Mouse (Mus musculus): ENCODE data around the gene Sucla2. TPM values are rescaled to one million over a fixed set of nuclear protein-coding genes. Genes with fewer than 3 reads are reported as not detected.
"Not testable (repeated sequence)": the region's sequence is repeated elsewhere in the genome, so short reads cannot be mapped to it uniquely, and the experiment has no call there.

Sucla2 gene
- polyA plus RNA-seq, 1 experiment from 2014 or later, result 46.9 TPM

DNA sequence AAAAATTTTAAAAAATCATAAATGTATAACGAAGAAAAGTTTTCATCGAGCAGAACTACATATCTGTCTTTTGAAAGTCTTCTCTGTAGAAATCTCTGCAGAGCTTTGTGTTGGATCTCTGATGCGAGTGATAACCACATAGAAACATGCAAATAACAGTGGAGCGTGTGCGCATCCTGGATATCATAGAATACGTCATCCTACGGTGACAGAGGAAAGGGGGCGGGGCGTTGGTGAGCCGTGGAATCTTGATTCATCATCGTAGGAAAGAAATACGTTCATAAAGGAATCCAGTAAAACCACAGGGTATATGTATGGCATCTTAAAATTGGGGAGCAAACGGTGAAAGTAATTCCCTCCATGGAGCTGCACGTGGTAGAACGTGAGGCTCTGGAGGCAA lies 17.9 kb upstream of the Sucla2 start:
- ATAC-seq (ENCODE audit: low read depth), result no peak
- H3K4me1 ChIP-seq (ENCODE audit: control insufficient read depth, low read depth, low read length), result peaks cover 13% of the 10 kb centered on the region
- WGBS (ENCODE audit: insufficient replicate concordance), result 66% methylated on average over 15 of the region's 15 CpGs
- H3K4me2 ChIP-seq (ENCODE audit: low read depth, low read length), result no peak overlapping the region
- no peaks in the 10 kb centered on the region for H3K36me3 ChIP-seq (ENCODE audit: control insufficient read depth, insufficient read depth)
- H3K4me3 ChIP-seq (ENCODE audit: low read depth, low read length), result no peak overlapping the region; the same call in 1 of the 2 replicates
- H3K27me3 ChIP-seq (ENCODE audit: control insufficient read depth, insufficient read depth, low read depth, low read length), result no peaks in the 10 kb centered on the region
- H3K27ac ChIP-seq (ENCODE audit: low read length), result no peak overlapping the region
- H3K9ac ChIP-seq (ENCODE audit: low read depth, low read length), result no peak overlapping the region
- no peaks in the 10 kb centered on the region for H3K9me3 ChIP-seq (replicated peaks; ENCODE audit: control insufficient read depth, low read length)

DNA sequence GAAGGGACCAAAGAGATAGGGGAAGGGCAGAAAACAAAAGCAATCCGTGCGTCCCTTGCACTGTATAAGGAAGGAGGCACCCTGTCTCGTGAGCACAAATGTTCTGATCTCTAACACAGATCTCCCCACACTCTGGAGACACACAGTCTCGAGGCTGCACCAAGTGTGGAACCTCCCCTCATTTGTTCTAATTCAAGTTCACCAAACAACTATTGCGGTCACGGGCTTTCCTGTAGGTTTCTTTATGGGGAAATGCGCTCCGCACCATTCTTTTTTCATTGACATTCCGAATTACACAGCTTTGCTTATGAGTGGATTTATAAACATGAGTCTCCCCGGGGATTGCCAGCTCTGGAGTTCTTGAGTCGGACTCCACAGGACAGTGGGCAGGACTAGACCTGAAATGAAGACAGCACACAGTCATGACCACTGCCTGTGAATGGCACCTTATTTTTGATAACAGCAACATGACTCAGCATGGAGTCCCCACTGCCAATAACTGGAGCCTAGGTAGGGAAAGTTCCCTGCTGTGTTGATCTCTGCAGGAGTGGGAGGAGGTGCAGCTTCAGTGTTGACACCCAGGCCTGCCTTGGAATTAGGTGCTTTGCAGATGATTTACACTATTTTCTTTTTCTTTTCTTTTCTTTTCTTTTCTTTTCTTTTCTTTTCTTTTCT lies 17.3 kb upstream of the Sucla2 start:
- WGBS (ENCODE audit: insufficient replicate concordance), result 48% methylated on average over 11 of the region's 11 CpGs
- H3K9me3 ChIP-seq (replicated peaks; ENCODE audit: control insufficient read depth, low read length), result no peaks in the 10 kb centered on the region
- ATAC-seq (ENCODE audit: low read depth), result peak; percentile 47
- no peak overlapping the region; the same call in 1 of the 2 replicates for H3K4me3 ChIP-seq (ENCODE audit: low read depth, low read length)
- H3K27me3 ChIP-seq (ENCODE audit: control insufficient read depth, insufficient read depth, low read depth, low read length), result no peaks in the 10 kb centered on the region
- no peaks in the 10 kb centered on the region; the same call in 1 of the 2 replicates for H3K36me3 ChIP-seq (ENCODE audit: control insufficient read depth, insufficient read depth)
- peaks cover 13% of the 10 kb centered on the region for H3K4me1 ChIP-seq (ENCODE audit: control insufficient read depth, low read depth, low read length)
- no peak overlapping the region for H3K9ac ChIP-seq (ENCODE audit: low read depth, low read length)
- 0 out of 2 replicates have a peak overlapping the region, but pooled peaks have one; percentile 5 for H3K27ac ChIP-seq (ENCODE audit: low read length)
- H3K4me2 ChIP-seq (ENCODE audit: low read depth, low read length), result peak overlapping the region; percentile 37

GRCm38 (mm10) chr14:73508630-73509395 lies 16.3 kb upstream of the Sucla2 start:
- Histone ChIP-seq H3K4me1 (ENCODE audit: control insufficient read depth, low read depth, low read length) (peaks cover 13% of the 10 kb centered on the region), H3K4me2 (ENCODE audit: low read depth, low read length) (no peak overlapping the region), H3K9ac (ENCODE audit: low read depth, low read length) (no peak overlapping the region), H3K27ac (ENCODE audit: low read length) (no peak overlapping the region), H3K36me3 (ENCODE audit: control insufficient read depth, insufficient read depth) (no peaks in the 10 kb centered on the region; the same call in 1 of the 2 replicates), H3K4me3 (ENCODE audit: low read depth, low read length) (no peak overlapping the region), H3K9me3 (replicated peaks; ENCODE audit: control insufficient read depth, low read length) (no peaks in the 10 kb centered on the region), H3K27me3 (ENCODE audit: control insufficient read depth, insufficient read depth, low read depth, low read length) (no peaks in the 10 kb centered on the region)
- no peak for ATAC-seq (ENCODE audit: low read depth)
- WGBS (ENCODE audit: insufficient replicate concordance), result 73% methylated on average over 6 of the region's 6 CpGs

GRCm38 (mm10) chr14:73509765-73510423 lies 15.2 kb upstream of the Sucla2 start, which contains the start of gene Med4:
TSS of gene Med4 (plus strand) at chr14:73510025.
- Histone ChIP-seq H3K36me3 (ENCODE audit: control insufficient read depth, insufficient read depth) (no peaks in the 10 kb centered on the region; the same call in 1 of the 2 replicates), H3K27me3 (ENCODE audit: control insufficient read depth, insufficient read depth, low read depth, low read length) (no peaks in the 10 kb centered on the region), H3K4me2 (ENCODE audit: low read depth, low read length) (peak within 1 kb of the TSS; percentile 92), H3K9me3 (replicated peaks; ENCODE audit: control insufficient read depth, low read length) (no peaks in the 10 kb centered on the region), H3K4me1 (ENCODE audit: control insufficient read depth, low read depth, low read length) (peaks cover 13% of the 10 kb centered on the region), H3K9ac (ENCODE audit: low read depth, low read length) (peak within 1 kb of the TSS; percentile 92), H3K27ac (ENCODE audit: low read length) (peak within 1 kb of the TSS; percentile 8; the same call in 1 of the 2 replicates), H3K4me3 (ENCODE audit: low read depth, low read length) (peak within 1 kb of the TSS; percentile 92)
- peak; percentile 93 for ATAC-seq (ENCODE audit: low read depth)
- under 1% methylated on average over 41 of the region's 41 CpGs for WGBS (ENCODE audit: insufficient replicate concordance)

DNA sequence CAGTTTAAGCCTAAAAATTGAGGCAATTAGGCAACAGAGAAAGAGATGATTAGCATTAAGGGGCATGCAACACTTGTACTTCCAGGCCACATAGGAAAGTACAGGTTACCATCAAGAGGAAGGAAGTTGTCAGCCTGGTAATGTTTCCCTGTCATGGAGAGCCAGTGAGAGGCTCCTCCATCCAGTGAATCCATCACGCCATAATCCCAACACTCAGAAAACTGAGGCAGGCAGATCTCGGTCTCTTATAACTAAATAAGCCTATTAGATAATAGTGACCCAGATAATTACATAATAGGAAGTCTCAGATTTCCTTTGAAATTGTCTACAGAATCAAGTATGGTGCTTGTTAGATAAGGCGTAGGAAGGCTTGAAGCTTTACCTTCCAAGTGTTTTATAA lies 983 bp upstream of the Sucla2 start:
- Histone ChIP-seq H3K27me3 (ENCODE audit: control insufficient read depth, insufficient read depth, low read depth, low read length) (no peaks in the 10 kb centered on the region), H3K27ac (ENCODE audit: low read length) (no peak overlapping the region), H3K36me3 (ENCODE audit: control insufficient read depth, insufficient read depth) (no peaks in the 10 kb centered on the region), H3K9ac (ENCODE audit: low read depth, low read length) (no peak overlapping the region), H3K9me3 (replicated peaks; ENCODE audit: control insufficient read depth, low read length) (no peaks in the 10 kb centered on the region), H3K4me1 (ENCODE audit: control insufficient read depth, low read depth, low read length) (peaks cover 5% of the 10 kb centered on the region), H3K4me3 (ENCODE audit: low read depth, low read length) (peak overlapping the region; percentile 72), H3K4me2 (ENCODE audit: low read depth, low read length) (peak overlapping the region; percentile 66)
- 40% methylated on average over 3 of the region's 3 CpGs for WGBS (ENCODE audit: insufficient replicate concordance)
- no peak for ATAC-seq (ENCODE audit: low read depth)

DNA sequence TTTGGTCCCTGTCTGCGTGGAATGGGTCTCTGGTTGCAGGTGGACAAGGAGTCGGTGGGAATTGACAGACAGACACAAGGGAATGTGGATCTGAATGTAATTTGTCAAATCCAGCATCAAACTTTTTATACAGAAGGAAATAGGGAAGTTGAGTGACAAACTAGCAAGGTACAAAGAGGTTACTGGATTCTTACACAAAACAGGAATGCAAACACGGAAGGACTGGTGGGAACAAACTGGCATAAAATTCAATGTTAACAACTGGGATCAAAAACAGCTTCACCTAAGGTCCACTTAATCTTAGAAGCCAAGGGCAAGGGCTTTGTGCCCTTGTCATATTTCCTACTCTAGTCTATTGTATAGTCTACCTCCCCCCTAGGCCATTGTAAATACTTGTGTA lies 3.5 kb downstream of the Sucla2 start:
- H3K4me1 ChIP-seq (ENCODE audit: control insufficient read depth, low read depth, low read length); H3K4me2 ChIP-seq (ENCODE audit: low read depth, low read length); H3K27me3 ChIP-seq (ENCODE audit: control insufficient read depth, insufficient read depth, low read depth, low read length); H3K4me3 ChIP-seq (ENCODE audit: low read depth, low read length); H3K9ac ChIP-seq (ENCODE audit: low read depth, low read length); ATAC-seq (ENCODE audit: low read depth); H3K9me3 ChIP-seq (replicated peaks; ENCODE audit: control insufficient read depth, low read length); H3K27ac ChIP-seq (ENCODE audit: low read length); H3K36me3 ChIP-seq (ENCODE audit: control insufficient read depth, insufficient read depth): not testable (repeated sequence)
- WGBS (ENCODE audit: insufficient replicate concordance), result 71% methylated on average over 3 of the region's 3 CpGs

DNA sequence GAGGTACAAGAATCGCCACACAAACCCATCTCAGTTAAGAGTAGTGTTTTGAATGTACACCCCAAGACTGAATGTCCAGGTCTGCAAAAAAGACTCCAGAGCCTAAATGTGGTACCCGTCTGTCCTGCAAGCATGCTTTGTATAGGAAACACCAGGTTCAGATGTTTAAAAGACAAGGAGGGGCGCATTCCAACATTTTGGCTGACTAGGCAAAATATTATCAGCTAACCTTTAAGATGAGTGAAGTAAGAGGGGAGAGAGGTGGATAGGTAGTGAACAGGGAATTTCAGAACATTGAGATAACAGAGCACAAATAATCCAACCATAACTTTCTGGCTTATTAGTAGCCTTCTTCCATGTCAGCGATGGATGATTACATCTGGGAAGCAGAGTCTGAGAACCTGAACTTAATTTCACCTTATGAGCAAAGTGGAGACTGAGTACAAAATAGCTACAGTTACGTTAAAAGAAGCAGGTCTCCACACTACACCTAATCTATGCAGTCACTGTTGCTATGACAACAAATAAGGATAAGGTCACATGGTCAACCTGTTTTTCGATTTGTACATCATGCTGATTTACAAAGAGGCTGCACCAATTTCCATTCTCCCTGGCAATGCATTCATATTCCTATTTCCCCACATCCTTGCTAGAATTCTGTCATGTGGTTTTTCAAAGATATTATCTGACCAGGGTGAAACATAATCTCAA lies 8.8 kb downstream of the Sucla2 start:
- WGBS (ENCODE audit: insufficient replicate concordance), result 61% methylated on average over 6 of the region's 6 CpGs
- H3K27me3 ChIP-seq (ENCODE audit: control insufficient read depth, insufficient read depth, low read depth, low read length), result no peaks in the 10 kb centered on the region
- ATAC-seq (ENCODE audit: low read depth), result no peak

DNA sequence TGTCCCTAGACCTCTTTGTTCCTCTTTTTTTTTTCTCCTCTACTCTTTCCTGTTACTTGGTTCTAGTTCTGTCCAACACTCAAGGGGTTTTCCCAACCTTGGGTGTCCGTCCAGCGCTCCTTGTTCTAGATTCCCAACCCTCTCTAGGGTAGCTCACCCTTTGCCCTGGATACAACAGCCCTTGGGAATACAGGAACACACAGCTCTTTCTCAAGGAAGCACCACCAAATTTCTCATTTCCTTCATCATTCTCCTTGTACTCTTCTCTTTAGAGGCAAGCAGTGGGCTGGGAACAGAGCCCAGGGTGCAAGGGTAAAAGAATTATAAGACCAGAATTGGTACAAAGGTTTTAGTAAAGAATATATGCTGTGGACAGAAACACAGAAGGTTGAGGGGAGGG lies 10.5 kb downstream of the Sucla2 start:
- no peak overlapping the region for H3K9ac ChIP-seq (ENCODE audit: low read depth, low read length)
- 63% methylated on average over 2 of the region's 2 CpGs for WGBS (ENCODE audit: insufficient replicate concordance)
- H3K27ac ChIP-seq (ENCODE audit: low read length), result no peak overlapping the region

More for the DNA sequence above, 8.8 kb downstream of the Sucla2 start:
- Histone ChIP-seq H3K36me3 (ENCODE audit: control insufficient read depth, insufficient read depth) (no peaks in the 10 kb centered on the region), H3K9ac (ENCODE audit: low read depth, low read length) (no peak overlapping the region), H3K4me2 (ENCODE audit: low read depth, low read length) (no peak overlapping the region), H3K4me3 (ENCODE audit: low read depth, low read length) (no peak overlapping the region), H3K4me1 (ENCODE audit: control insufficient read depth, low read depth, low read length) (no peaks in the 10 kb centered on the region), H3K9me3 (replicated peaks; ENCODE audit: control insufficient read depth, low read length) (no peaks in the 10 kb centered on the region), H3K27ac (ENCODE audit: low read length) (no peak overlapping the region)

More for the DNA sequence above, 10.5 kb downstream of the Sucla2 start:
- Histone ChIP-seq H3K9me3 (replicated peaks; ENCODE audit: control insufficient read depth, low read length) (no peaks in the 10 kb centered on the region), H3K36me3 (ENCODE audit: control insufficient read depth, insufficient read depth) (no peaks in the 10 kb centered on the region), H3K4me1 (ENCODE audit: control insufficient read depth, low read depth, low read length) (no peaks in the 10 kb centered on the region), H3K4me2 (ENCODE audit: low read depth, low read length) (no peak overlapping the region), H3K4me3 (ENCODE audit: low read depth, low read length) (no peak overlapping the region), H3K27me3 (ENCODE audit: control insufficient read depth, insufficient read depth, low read depth, low read length) (no peaks in the 10 kb centered on the region)
- no peak for ATAC-seq (ENCODE audit: low read depth)

All from liver, embryonic 16.5 days (tissue).